Mouse (Mus musculus) embryonic facial prominence, embryonic 11.5 days (tissue): ENCODE measurements around the gene Atp5g3. TPM values are rescaled to one million over a fixed set of nuclear protein-coding genes. Genes with fewer than 3 reads are reported as not detected.

Experiments
- polyA plus RNA-seq: library from polyadenylated mRNA; unstranded; fragments of >200 nt; fragmentation: Nextera tagmentation; extraction: Ambion mirVana; gene quantifications from 2 replicates; pipeline ENCODE4 v1.2.1, GENCODE M21; 2014

Gene Atp5g3
- polyA plus RNA-seq, 1 experiment from 2014 or later, result 890 TPM

Other genes starting within 250 kb of the Atp5g3 start
- 50.4 and 61.1 TPM in 2 replicates for gene Chn1, start 136.0 kb downstream of the Atp5g3 start, polyA plus RNA-seq
- gene Atf2, start 18.7 kb downstream of the Atp5g3 start, polyA plus RNA-seq, result 79.4 and 81.6 TPM in 2 replicates